Mouse (Mus musculus) lung, embryonic 14.5 days (tissue): ENCODE data around the gene Lmbrd1. TPM values are rescaled to one million over a fixed set of nuclear protein-coding genes. Genes with fewer than 3 reads are reported as not detected.
"Not testable (repeated sequence)": the region's sequence is repeated elsewhere in the genome, so short reads cannot be mapped to it uniquely, and the experiment has no call there.

Experiments
- ATAC-seq: fragments of 200-750 bp; cut with Nextera tagmentation; 2 replicates; pipeline ENCODE4 v1.8.0; 2017; ENCODE audit warnings: mild to moderate bottlenecking, moderate TSS enrichment, moderate library complexity; ENCODE audit not compliant: insufficient read depth
- DNase-seq: peaks from one replicate; pipeline ENCODE4 v3.0.0-alpha.2; 2015
- H3K27ac ChIP-seq: fragments of 300-500 bp; sonication (generic); 2 replicates; pipeline ENCODE4 v1.5.1; 2014; ENCODE audit warnings: low read depth, mild to moderate bottlenecking, moderate library complexity
- H3K27me3 ChIP-seq: fragments of 300-500 bp; sonication (generic); 2 replicates; pipeline ENCODE4 v1.6.1; 2014; ENCODE audit warnings: low read length, control low read depth; ENCODE audit not compliant: insufficient read depth
- H3K36me3 ChIP-seq: fragments of 300-500 bp; sonication (generic); 2 replicates; pipeline ENCODE4 v1.6.1; 2014; ENCODE audit warnings: control low read depth; ENCODE audit not compliant: insufficient read depth
- H3K4me1 ChIP-seq: fragments of 300-500 bp; sonication (generic); 2 replicates; pipeline ENCODE4 v1.6.1; 2014; ENCODE audit warnings: antibody characterized with exemption, control low read depth; ENCODE audit not compliant: insufficient read depth
- H3K4me2 ChIP-seq: fragments of 300-500 bp; sonication (generic); 2 replicates; pipeline ENCODE4 v1.6.1; 2014; ENCODE audit warnings: mild to moderate bottlenecking
- H3K4me3 ChIP-seq: fragments of 300-500 bp; sonication (generic); 2 replicates; pipeline ENCODE4 v1.5.1; 2014; ENCODE audit warnings: low read depth, low read length
- H3K9ac ChIP-seq: fragments of 300-500 bp; sonication (generic); 2 replicates; pipeline ENCODE4 v1.6.1; 2014
- H3K9me3 ChIP-seq: fragments of 300-500 bp; sonication (generic); 2 replicates; pipeline ENCODE4 v1.6.1; 2016; ENCODE audit warnings: low read depth, low read length, control low read depth
- CTCF ChIP-seq: IDR thresholded peaks from 2 replicates; pipeline ENCODE4 v1.5.1; 2016; ENCODE audit warnings: antibody characterized with exemption, low read depth
- WGBS: fragments of 180-500 bp; shearing (Covaris S2); extraction: QIAGEN DNeasy Blood & Tissue Kit; methylation state at CpG from one replicate; pipeline ENCODE4 v1.1.7; 2014; 5-methylcytosine and 5-hydroxymethylcytosine counted together
- polyA plus RNA-seq: library from polyadenylated mRNA; unstranded; fragments of >200 nt; fragmentation: Nextera tagmentation; extraction: Ambion mirVana; gene quantifications from 2 replicates; pipeline ENCODE4 v1.2.1, GENCODE M21; 2014

Lmbrd1 gene
- polyA plus RNA-seq, 1 experiment from 2014 or later = 29.3 TPM

DNA sequence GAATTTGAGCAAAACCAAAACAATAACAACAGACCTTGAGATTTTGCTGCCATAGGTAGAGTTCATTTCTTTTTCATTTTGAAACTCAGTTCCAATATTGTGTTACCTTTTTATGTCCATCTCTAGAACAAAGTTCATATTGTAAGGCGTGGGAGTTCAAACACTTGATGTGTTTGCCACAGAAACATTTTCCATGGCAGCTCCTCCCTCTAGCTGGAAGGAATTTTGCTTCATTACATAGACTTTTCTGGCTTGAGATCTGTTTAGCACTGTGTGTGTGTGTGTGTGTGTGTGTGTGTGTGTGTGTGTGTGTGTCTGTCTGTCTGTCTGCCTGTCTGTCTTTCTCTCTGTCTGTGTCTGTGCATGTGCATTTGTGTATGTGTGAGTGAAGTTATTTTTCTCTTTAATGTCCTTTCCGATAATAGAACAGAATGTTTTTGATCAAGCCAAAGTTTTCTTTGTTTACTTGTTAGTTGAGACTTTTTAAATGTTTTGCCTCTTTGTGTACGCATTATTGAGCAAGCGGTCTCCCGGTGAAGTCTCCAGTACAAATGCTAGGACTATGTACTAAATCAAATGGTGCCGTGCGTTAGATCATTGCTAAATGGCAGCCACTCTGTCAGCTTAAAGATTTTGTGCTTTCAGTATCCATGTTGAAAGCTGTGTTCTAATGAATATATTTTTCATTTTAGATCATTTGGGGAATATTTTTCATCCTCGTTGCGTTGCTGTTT lies 64.9 kb downstream of the Lmbrd1 start:
- no peaks in the 10 kb centered on the region for H3K27me3 ChIP-seq
- no peak overlapping the region for H3K9ac ChIP-seq
- no peak for TF ChIP-seq CTCF
- no peaks in the 10 kb centered on the region for H3K4me1 ChIP-seq
- H3K9me3 ChIP-seq = no peaks in the 10 kb centered on the region
- H3K4me2 ChIP-seq = no peak overlapping the region
- no peak overlapping the region for H3K27ac ChIP-seq
- peaks cover 13% of the 10 kb centered on the region; the same call in 1 of the 2 replicates for H3K36me3 ChIP-seq
- ATAC-seq = no peak; the same call in 1 of the 2 replicates
- WGBS = 82% methylated on average over 9 of the region's 9 CpGs
- DNase-seq = peak; percentile 13
- H3K4me3 ChIP-seq = no peak overlapping the region

DNA sequence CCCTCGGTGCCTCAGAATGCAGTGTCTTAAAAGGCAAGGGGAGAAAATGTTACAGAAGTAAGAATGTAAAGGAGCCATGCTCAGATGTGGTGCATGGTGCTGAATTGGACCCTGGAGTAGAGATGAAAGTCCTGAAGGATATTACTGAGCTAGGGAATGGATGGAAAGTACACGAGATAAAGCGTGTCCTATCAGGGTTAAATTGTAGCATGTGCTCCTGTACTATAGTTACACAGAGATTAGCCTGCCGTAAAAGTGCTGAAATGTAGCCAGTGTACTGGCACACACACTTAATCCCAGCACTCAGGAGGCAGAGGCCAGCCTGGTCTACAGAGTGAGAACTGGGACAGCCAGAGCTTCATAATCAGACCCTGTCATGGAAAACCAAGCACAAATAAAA lies 74.3 kb downstream of the Lmbrd1 start:
- TF ChIP-seq CTCF = no peak
- H3K36me3 ChIP-seq = peaks cover 12% of the 10 kb centered on the region; the same call in 1 of the 2 replicates
- no peak overlapping the region for H3K4me3 ChIP-seq
- no peak overlapping the region for H3K4me2 ChIP-seq
- no peaks in the 10 kb centered on the region for H3K27me3 ChIP-seq
- no peak overlapping the region for H3K27ac ChIP-seq
- no peak for DNase-seq
- H3K4me1 ChIP-seq = no peaks in the 10 kb centered on the region
- H3K9ac ChIP-seq = no peak overlapping the region
- H3K9me3 ChIP-seq = no peaks in the 10 kb centered on the region
- ATAC-seq = no peak
- 87% methylated on average over 4 of the region's 4 CpGs for WGBS

DNA sequence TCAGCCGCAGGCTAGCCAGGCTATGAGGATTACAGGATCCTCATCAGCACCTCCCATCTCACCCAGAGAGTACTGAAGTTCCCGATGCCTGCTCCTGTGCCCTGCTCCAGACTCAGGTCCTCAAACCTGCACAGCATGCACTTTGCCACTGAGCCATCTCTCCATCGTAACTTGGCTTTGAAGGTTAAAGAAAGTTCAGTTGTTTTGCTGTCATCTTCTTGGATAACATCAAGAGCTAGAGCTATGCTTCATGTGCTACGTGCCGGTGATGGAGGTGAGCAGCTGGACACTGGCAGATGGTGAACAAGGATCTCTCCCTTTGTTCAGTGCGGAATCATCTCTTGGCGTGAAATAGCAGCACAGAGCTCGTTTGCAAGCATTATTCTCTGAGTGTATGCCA lies 80.1 kb downstream of the Lmbrd1 start:
- H3K9ac ChIP-seq = no peak overlapping the region
- H3K27me3 ChIP-seq = no peaks in the 10 kb centered on the region
- peaks cover 14% of the 10 kb centered on the region; the same call in 1 of the 2 replicates for H3K36me3 ChIP-seq
- ATAC-seq = no peak
- no peak for DNase-seq
- no peak overlapping the region for H3K4me3 ChIP-seq
- no peak for TF ChIP-seq CTCF
- WGBS = 80% methylated on average over 8 of the region's 8 CpGs
- H3K9me3 ChIP-seq = no peaks in the 10 kb centered on the region
- no peaks in the 10 kb centered on the region for H3K4me1 ChIP-seq
- H3K27ac ChIP-seq = no peak overlapping the region
- H3K4me2 ChIP-seq = no peak overlapping the region

DNA sequence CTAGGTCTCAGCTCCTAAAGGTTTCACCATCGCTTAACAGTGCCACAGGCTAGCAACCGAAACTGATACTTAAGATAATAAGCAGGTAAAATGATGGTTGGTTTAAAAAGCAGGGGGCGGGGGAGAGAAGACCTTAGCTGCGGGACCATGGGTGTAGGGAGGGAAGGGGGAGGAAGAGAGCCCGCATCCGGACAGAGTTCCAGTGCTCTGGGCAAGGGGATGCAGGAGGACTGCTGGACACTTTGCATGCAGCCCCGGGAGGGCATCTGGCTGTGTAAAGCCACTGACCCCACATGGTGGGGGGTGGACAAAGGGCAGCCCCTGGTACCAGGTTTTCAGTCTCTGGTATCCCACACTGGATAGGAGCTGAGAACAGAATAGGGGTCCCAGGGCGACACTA lies 88.0 kb downstream of the Lmbrd1 start:
- H3K4me1 ChIP-seq = no peaks in the 10 kb centered on the region
- ATAC-seq (no peak), DNase-seq (no peak)
- no peak overlapping the region for H3K27ac ChIP-seq
- H3K36me3 ChIP-seq = peaks cover 10% of the 10 kb centered on the region; the same call in 1 of the 2 replicates
- no peak overlapping the region for H3K9ac ChIP-seq
- TF ChIP-seq CTCF = no peak
- 76% methylated on average over 8 of the region's 8 CpGs for WGBS
- H3K4me3 ChIP-seq = no peak overlapping the region
- no peak overlapping the region for H3K4me2 ChIP-seq
- no peaks in the 10 kb centered on the region for H3K27me3 ChIP-seq
- no peaks in the 10 kb centered on the region for H3K9me3 ChIP-seq

DNA sequence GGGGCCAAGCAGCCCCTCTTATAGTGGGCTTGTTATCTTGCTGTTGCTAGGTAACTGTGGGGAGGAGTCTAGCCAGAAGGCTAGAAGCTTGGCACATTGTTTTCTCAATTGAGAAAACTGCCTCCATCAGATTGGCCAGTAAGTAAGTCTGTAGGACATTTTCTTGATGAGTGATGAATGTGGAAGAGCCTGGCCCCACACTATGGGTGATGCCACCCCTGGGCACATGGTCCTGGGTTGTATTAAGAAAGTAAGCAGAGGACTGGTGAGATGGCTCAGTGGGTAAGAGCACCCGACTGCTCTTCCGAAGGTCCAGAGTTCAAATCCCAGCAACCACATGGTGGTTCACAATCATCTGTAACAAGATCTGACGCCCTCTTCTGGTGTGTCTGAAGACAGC lies 88.8 kb downstream of the Lmbrd1 start:
- not testable (repeated sequence) for H3K9ac ChIP-seq, H3K36me3 ChIP-seq, H3K27ac ChIP-seq, H3K4me2 ChIP-seq, H3K9me3 ChIP-seq, H3K4me1 ChIP-seq, ATAC-seq, H3K4me3 ChIP-seq, DNase-seq, H3K27me3 ChIP-seq
- WGBS = 87% methylated on average over 3 of the region's 3 CpGs

DNA sequence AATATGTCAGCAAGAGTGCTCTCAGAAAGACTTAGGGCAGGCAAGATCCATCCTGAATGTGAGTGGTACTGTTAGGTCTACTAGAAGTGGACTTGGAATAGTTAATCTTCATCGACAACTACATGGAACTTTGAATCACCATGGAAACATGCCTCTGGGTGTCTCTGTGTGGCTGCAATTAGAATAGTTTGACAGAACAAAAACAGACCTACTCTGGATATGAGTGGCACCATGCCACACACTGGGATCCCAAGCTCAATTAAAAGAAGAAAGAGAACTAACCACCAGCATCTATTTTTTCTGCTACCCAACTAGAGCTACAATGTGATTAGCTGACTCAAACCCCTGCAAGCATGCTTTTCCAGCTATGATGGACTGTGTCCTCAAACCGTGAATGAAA lies 95.2 kb downstream of the Lmbrd1 start:
- no peaks in the 10 kb centered on the region for H3K4me1 ChIP-seq
- 72% methylated on average over 2 of the region's 2 CpGs for WGBS
- no peak for DNase-seq
- H3K9me3 ChIP-seq = no peaks in the 10 kb centered on the region
- no peak overlapping the region for H3K27ac ChIP-seq
- H3K36me3 ChIP-seq = no peaks in the 10 kb centered on the region
- ATAC-seq = no peak
- no peak overlapping the region for H3K9ac ChIP-seq
- TF ChIP-seq CTCF = no peak
- H3K4me2 ChIP-seq = no peak overlapping the region
- H3K4me3 ChIP-seq = no peak overlapping the region
- H3K27me3 ChIP-seq = no peaks in the 10 kb centered on the region

DNA sequence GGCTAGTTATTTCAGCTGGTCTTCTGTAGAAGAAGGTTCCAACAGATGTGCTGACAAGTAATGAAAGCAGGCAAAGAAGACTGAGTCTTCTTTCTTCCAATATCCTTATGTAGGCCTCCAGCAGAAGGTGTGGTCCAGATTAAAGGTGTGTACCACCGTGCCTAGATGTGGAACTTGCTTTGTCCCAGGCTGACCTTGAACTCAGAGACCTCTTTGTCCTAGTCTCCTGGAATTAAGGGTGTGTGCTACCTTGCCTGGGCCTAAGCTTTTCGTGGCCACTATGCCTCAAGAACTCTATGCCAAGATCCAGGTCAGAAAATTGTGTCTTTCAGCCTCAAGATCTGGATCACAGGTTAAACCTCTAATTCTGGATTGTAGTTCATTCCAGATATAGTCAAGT lies 98.1 kb downstream of the Lmbrd1 start:
- TF ChIP-seq CTCF = no peak
- Histone ChIP-seq H3K4me2 (no peak overlapping the region), H3K27ac (no peak overlapping the region), H3K27me3 (no peaks in the 10 kb centered on the region), H3K4me1 (no peaks in the 10 kb centered on the region), H3K9ac (no peak overlapping the region), H3K9me3 (no peaks in the 10 kb centered on the region), H3K4me3 (no peak overlapping the region), H3K36me3 (no peaks in the 10 kb centered on the region)
- no peak for ATAC-seq
- 93% methylated on average over 2 of the region's 2 CpGs for WGBS
- no peak for DNase-seq
